Mouse (Mus musculus) heart, postnatal 14 days (tissue): ENCODE data around the gene Oxtr. TPM values are rescaled to one million over a fixed set of nuclear protein-coding genes. Genes with fewer than 3 reads are reported as not detected.

Source experiments
- DNase-seq, 2 experiments: peaks; one replicate each; pipeline ENCODE4 v3.0.0; 2021 to 2022
- intact Hi-C: fragments of 180-260 bp; cut with DNase I; formaldehyde crosslinking; loops from one replicate; pipeline ENCODE4 v1.15.1; 2025
- total RNA-seq, 2 experiments: library from RNA; stranded (reverse); gene quantifications; 2 replicates each; pipeline ENCODE4 v1.2.3; 2021

Gene Oxtr
- total RNA-seq, 2 experiments from 2014 or later, result 0.15 to 0.19 TPM

DNA sequence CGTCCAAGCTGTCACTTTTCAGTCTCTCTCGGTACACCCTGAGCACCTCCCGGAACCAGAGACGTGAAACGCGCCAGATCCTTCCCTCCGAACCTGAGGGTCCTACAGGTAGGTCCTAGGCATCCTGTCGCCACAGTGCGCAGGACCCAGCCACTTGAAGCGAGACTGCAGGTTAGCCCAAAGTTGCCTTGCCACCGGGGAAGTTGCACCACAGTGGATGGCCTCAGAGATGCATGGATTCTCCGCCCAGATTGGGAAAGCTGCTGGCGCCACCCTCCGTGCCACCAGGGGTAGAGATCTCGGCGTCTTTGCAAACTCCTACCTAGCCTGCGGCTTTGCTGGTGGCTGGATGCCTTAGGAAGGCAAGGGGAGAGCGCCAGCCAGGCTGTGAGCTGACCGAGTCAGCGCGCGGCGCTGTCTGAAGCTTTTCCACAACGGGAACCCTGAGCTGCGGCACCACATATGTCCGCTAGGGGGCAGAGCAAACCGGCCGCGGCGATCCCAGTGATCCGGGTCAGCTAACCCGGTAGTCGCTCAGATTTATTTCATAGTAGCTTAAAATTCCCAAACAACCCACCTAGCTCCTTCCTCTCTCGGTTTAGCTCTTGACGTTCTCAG, 991 bp upstream of the Oxtr start:
- intact Hi-C loops, result loop anchor here (5.0 to 10.0 kb wide), 3 partner anchors 134 to 512 kb away; partner anchors contain the start of gene Rad18
- DNase-seq, result peak; percentile 87 to 94

DNA sequence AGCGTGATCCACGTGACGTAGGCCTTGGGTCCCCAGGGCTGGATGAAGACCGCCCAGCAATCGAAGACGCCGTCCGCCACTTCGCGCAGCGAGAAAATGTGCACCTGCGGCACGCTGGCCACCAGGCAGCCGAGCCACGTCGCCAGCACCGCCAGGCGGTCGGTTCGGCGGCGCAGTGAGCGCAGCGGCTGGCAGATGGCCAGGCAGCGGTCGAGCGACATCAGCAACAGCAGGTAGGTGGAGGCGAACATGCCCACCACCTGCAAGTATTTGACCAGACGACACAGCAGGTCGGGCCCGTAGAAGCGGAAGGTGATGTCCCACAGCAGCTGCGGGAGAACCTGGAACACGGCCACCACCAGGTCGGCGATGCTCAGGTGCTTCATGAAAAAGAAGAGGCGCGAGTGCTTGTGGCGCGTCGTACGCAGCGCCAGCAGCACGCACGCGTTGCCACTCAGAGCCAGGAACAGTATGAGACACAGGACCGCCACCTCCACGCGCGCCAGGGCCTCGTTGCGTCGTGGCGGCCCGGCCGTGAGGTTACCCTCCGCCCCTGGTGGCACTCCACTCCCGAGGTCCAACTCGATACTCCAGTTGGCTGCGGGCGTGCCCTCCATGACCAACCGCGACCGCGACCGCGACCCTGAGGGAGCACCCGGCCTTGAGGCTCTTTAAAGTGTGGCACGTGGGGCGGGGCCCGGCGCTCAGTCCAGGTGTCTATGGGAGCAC, 398 bp downstream of the Oxtr start:
- intact Hi-C loops, result no loop called here
- peak in 1 of 2 experiments; percentile 13 for DNase-seq

DNA sequence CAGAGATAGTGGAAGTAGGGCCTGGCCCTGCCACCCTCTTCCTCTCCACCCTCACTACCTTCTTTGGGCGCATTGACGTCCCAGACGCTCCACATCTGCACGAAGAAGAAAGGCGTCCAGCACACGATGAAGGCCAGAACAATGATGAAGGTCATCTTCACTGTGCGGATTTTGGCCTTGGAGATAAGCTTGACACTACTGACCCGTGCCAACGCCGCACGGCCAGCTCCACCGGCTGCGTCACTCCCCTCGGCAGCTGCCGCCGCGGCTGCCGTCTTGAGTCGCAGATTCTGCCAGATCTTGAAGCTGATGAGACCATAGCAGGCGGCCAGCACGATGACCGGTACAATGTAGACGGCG, 942 bp downstream of the Oxtr start:
- intact Hi-C loops, result no loop called here
- no peak for DNase-seq

- no peak for DNase-seq
- intact Hi-C loops, result no loop called here
These were observed 1.8 kb downstream of the Oxtr start for GRCm38 (mm10) chr6:112487993-112488392.

DNA sequence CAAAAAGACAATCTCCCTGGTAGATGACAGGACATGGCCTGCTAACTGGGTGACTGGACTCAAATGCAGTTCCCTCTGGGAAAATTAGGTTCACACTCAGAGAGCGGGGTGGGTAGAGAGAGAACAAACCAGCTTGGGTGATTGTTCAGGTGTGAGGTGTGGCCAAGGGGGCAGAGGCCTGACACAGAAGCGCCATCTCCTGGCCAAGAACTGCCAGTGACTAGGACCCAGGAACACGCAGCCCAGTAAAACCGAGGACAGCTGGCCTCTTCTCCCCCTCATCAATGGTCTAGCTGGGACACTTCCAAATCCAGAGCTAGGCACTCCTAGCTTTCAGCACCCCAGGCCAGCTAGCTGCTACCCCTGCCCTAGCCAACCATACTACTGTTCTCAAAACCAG, 5.4 kb downstream of the Oxtr start:
- peak; percentile 59 to 72 for DNase-seq
- intact Hi-C loops, result loop anchor here (1.0 kb wide), 3 partner anchors 77 to 277 kb away; no protein-coding TSS in a partner anchor

- intact Hi-C loops, result no loop called here
- DNase-seq, result no peak
These were observed 9.9 kb downstream of the Oxtr start for GRCm38 (mm10) chr6:112479861-112480260.

GRCm38 (mm10) chr6:112471644-112472043, 18.1 kb downstream of the Oxtr start:
- intact Hi-C loops, result no loop called here
- no peak for DNase-seq

DNA sequence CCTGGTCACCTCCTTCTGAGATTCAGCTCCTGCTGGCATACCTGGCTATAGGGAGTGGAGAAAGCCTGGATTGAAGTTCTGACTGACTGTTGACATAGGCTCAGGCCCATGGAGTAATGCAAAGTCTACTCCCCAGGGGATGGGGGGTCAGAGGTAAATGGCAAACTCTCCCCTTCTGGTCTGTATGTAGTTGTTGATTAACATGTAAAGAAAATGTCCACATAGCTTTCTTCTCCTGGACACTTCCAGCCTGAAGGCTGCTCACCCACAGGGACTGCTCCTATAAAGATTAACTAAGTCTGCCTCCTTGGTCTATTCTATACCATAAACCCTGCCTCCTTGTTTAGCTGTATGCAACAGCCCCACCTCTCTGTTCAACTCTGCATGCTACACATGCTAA, 23.7 kb downstream of the Oxtr start:
- intact Hi-C loops, result no loop called here
- no peak for DNase-seq

DNA sequence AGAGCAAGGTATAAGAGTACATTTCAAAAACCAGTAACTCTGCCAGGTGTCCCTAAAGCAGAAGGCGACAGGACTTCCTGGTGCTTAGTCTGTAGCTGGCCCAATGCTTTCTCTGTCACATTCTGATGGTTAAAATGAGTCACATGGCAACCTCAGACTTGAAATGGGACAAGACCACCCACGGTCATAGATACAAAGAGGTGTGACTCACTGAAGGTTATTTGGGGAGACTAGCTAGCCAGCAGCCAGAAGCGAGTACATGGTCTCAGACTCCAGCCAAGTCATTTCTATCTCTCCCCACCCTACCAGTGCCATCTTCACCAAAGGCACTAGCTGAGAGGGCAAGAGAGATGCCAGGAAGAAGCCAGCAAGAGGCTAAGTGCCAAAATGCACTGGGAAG, 24.3 kb downstream of the Oxtr start:
- no peak for DNase-seq
- intact Hi-C loops, result no loop called here

GRCm38 (mm10) chr6:112463331-112463730, 26.4 kb downstream of the Oxtr start:
- intact Hi-C loops, result no loop called here
- peak; percentile 32 to 44 for DNase-seq

DNA sequence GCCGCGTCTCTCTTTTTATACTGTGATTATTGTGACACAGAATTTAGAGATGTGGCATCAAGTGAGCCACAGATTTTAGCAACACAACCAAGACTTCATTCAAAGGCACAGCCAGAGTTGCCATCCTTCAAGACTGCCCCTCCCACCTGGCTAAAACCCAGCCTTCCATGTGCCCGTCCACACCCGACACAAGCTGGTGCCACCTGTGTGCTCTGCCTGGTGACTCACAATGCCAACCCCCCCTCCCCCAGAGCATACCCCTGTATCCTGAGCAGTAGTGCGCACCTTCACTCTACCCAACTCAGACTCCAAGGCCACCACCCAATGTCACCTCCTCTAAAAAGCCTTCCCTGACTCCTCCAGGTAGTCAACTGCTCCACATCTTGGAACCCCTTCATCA, 28.3 kb downstream of the Oxtr start:
- no peak for DNase-seq
- intact Hi-C loops, result no loop called here

DNA sequence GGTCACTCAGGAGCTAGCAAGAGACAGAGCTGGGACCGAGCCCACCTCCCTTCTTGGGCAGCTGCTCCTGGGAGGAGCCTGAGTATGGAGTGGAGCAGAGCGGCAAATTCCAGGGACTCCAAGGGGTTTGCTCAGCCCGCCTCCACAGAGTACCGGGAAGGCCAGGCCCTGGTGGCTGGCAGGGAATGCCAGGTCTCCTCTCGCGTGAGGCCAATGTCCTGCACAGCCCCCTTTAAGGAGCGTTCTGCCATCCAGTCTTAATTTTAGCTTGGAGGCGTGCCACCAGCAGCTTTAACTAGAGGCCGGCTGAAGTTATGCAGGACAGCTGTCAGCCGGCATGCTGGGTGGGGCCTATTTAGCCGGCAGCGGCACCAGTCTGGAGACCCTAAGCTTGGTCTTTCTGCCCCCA, 30.4 kb downstream of the Oxtr start, which contains the start of gene Cav3:
Cav3 (plus strand) TSS at position 165 of the 409 bp plus-strand sequence.
- intact Hi-C loops, result no loop called here

DNA sequence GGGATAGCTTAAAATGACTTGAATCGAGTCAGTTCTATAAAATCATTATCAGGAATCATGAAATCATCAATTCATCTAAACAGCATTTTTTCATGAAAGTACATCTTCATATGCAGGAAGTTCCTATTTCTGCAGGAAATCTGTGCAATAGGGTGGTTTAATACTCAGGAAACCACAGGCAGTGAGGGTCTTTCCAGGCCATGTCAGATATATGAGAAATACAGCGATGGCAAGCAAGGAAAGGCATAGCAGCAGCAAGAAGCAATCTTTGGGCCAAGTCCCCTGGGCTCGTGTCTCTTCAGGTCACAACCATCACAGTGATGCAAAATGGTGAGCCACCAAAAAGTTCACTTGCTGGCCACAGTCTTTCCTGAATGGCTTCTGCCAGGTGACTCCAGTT, 44.1 kb downstream of the Oxtr start:
- intact Hi-C loops, result no loop called here
- DNase-seq, result no peak

More for the DNA sequence above, 30.4 kb downstream of the Oxtr start, which contains the start of gene Cav3:
- DNase-seq, result peak; percentile 65 to 80

- DNase-seq, result no peak
- intact Hi-C loops, result no loop called here
These were observed 63.6 kb downstream of the Oxtr start for GRCm38 (mm10) chr6:112426018-112426732.

GRCm38 (mm10) chr6:112423746-112424501, 65.8 kb downstream of the Oxtr start:
- intact Hi-C loops, result no loop called here
- peak in 1 of 2 experiments; percentile 37 for DNase-seq

Other genes with a start within 250 kb of the Oxtr start
- gene Lmcd1, start 216.2 kb downstream of the Oxtr start, total RNA-seq, result 10 to 100 TPM; 29.7 to 31.8 TPM
- gene Ssu2, start 101.9 kb downstream of the Oxtr start, total RNA-seq, result 1 to 10 TPM; 5.1 to 8.6 TPM
- gene Cav3, start 30.4 kb downstream of the Oxtr start, total RNA-seq, result 100 to 1,000 TPM; 131 to 137 TPM
- gene Rad18, start 206.7 kb upstream of the Oxtr start, total RNA-seq, result 1 to 10 TPM; 2.7 to 3.3 TPM